Mouse (Mus musculus) frontal cortex, adult 2 months (tissue): Measurements from ENCODE around the gene Ogfod2. TPM values are rescaled to one million over a fixed set of nuclear protein-coding genes. Genes with fewer than 3 reads are reported as not detected.

ENCODE experiments used
- DNase-seq, 2 experiments: peaks; one replicate each; pipeline ENCODE4 v3.0.0; 2022; ENCODE audit warnings: low spot score in 1 of 2; ENCODE audit errors: extremely low spot score in 1 of 2
- polyA plus RNA-seq: library from polyadenylated mRNA; depleted of rRNA; stranded (reverse); fragments of >200 nt; gene quantifications from 2 replicates; pipeline ENCODE4 v1.2.3, GENCODE M21; 2012; rRNA removed

Ogfod2 gene
- polyA plus RNA-seq, 1 experiment: 43.2 TPM

GRCm38 (mm10) chr5:124138066-124138465 is 26.0 kb downstream of the Ogfod2 start:
- no peak for DNase-seq

DNA sequence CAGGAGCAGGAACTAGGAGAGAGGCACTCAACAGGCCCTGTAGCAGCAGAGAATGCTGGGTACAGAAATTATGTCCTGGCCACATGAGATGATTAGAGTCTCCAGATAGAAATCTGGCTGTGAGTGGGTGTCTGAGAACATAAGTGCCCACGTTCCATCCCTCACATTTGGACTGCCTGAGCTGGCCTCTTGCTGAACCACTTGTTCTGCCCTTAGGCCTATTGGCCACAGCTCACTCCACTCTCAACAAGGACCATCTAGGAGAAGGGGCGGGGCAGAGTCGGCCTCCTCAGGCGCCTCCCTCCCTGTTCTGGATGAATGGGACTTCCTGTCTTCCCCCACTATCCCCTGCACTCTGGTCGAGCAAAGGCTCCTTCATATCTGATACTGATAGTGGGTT is 36.9 kb downstream of the Ogfod2 start:
- DNase-seq: no peak

DNA sequence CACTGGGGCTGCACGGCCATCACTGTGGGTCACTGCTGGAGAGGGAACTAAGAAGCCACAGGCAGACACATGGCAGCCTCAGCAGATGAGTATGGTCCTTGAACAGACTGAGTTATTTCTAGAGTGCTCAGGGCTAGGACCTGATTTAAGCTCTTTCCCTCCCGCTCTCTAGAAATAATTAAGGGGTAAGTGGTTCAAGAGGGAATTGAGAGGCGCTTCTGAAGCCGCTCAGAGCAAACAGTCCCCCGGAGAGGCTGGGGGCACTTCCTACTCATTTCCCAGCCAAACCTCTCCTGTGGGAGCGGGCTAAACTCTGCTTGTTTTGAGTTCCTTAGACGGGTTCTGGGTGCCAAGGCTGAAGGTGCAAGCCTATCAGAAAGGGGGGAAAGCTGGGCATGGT is 38.8 kb downstream of the Ogfod2 start:
- no peak for DNase-seq

- DNase-seq: no peak
These were observed 40.6 kb downstream of the Ogfod2 start for GRCm38 (mm10) chr5:124152734-124153133.

DNA sequence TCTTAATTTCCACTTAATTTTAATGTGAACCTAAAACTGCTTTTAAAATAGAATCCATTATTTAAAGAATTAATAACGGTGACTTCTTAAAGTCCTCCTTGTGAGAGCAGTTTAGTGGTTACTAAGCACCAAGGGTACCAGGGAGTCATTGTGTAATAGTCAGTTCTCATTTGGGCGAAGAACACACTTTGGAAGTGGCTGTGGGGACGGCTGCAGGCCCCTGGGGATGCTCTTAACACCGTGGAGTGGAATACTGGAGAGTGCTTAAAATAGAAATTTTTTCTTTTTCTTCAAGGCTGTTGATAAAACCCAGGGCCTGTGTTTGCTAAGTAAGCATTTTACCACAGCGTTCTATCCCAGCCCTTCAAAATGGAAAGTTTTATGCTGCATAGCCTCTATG is 43.8 kb downstream of the Ogfod2 start:
- no peak for DNase-seq

GRCm38 (mm10) chr5:124158305-124158704 is 46.2 kb downstream of the Ogfod2 start:
- no peak for DNase-seq

DNA sequence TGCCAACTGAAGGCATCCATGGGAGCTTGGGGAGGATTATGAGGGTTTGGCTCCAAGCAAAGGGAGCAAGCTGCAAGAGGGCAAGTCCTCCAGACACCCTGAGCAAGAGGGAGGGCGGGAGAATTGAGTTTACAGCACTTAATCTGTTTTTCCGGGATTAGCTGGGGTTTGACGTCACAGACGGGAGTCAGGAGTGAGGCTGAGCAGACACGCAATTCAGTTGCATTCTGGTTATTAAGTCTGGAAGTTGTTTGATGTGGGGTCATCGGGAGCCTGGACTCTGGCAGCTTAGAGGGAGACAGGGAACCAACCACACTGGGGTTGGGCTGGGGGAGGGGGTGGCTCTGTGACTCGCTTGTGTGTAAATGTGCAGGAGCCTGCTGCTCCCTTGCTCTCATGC is 47.4 kb downstream of the Ogfod2 start:
- no peak for DNase-seq

GRCm38 (mm10) chr5:124161831-124162230 is 49.7 kb downstream of the Ogfod2 start:
- no peak for DNase-seq

- peak in 1 of 2 experiments; percentile 79 for DNase-seq
These were observed 50.5 kb downstream of the Ogfod2 start for GRCm38 (mm10) chr5:124162577-124162976.

DNA sequence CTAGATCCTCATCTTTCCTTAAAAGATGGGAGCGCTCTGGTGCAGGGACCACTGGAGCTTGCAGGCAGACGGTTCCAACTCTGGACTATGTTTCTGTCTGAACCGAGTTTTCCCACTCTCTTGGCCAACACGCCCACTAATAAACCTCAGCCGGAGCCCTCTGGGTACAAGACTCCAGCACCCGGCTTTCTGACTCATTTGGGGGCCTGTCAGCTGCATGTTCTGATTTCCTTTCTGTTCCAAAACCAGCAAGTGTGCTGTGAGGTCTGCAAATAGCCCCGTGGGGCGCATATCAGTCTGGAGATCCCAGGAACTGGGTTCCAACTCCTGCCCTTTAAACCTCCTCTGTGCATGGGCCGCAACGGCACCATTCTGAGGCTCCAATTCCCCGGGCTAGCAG is 51.3 kb downstream of the Ogfod2 start:
- no peak for DNase-seq

Other genes starting within 250 kb of the Ogfod2 start
- gene Hcar2, start 246.8 kb upstream of the Ogfod2 start, polyA plus RNA-seq: 0.10 TPM in 1 of 2 replicates, not detected in the other
- gene Hcar1, start 232.3 kb upstream of the Ogfod2 start, polyA plus RNA-seq: 1.0 and 1.1 TPM in 2 replicates
- gene Denr, start 205.1 kb upstream of the Ogfod2 start, polyA plus RNA-seq: 52.0 and 53.2 TPM in 2 replicates
- 1.3 and 1.6 TPM in 2 replicates for gene Gm43518, start 184.9 kb upstream of the Ogfod2 start, polyA plus RNA-seq
- 5.2 and 8.1 TPM in 2 replicates for gene Ccdc62, start 181.6 kb upstream of the Ogfod2 start, polyA plus RNA-seq
- 40.3 and 41.5 TPM in 2 replicates for gene Hip1r, start 138.7 kb upstream of the Ogfod2 start, polyA plus RNA-seq
- 46.3 and 53.0 TPM in 2 replicates for gene Vps37b, start 80.0 kb upstream of the Ogfod2 start, polyA plus RNA-seq
- gene Abcb9, start 16.5 kb upstream of the Ogfod2 start, polyA plus RNA-seq: 30.2 and 33.3 TPM in 2 replicates
- gene Arl6ip4, start 3.8 kb downstream of the Ogfod2 start, polyA plus RNA-seq: 82.8 and 83.4 TPM in 2 replicates
- gene Pitpnm2, start 137.5 kb downstream of the Ogfod2 start, polyA plus RNA-seq: 195 and 196 TPM in 2 replicates
- 21.1 and 21.7 TPM in 2 replicates for gene Mphosph9, start 215.7 kb downstream of the Ogfod2 start, polyA plus RNA-seq
- 14.6 and 15.6 TPM in 2 replicates for gene 2810006K23Rik, start 215.8 kb downstream of the Ogfod2 start, polyA plus RNA-seq